10 mouse cellular contexts compared by ENCODE assay signal in genomic region chr17:28033046-28033580, GRCm38 (mm10). TPM values are rescaled to one million over a fixed set of nuclear protein-coding genes. Genes with fewer than 3 reads are reported as not detected.
DNase-seq lines count a peak whose midpoint lies in the region; ATAC-seq and TF ChIP-seq lines count a peak whose summit lies in the region.
"Had no signal": no experiment of that assay in that cellular context is flagged by ENCODE, and none has a peak within 500 bp of the region (broad histone marks: within the 10 kb centered on the region; RNA-seq: fewer than 3 reads in every experiment).

No protein-coding gene starts in this region.

- 42% methylated on average over 3 of the region's 3 CpGs for WGBS in heart, embryonic 13.5 days
- 14% methylated on average over 3 of the region's 3 CpGs for WGBS in forebrain, embryonic 16.5 days
- WGBS in midbrain, embryonic 13.5 days, result 2% methylated on average over 3 of the region's 3 CpGs
- 63% methylated on average over 3 of the region's 3 CpGs for WGBS in kidney, embryonic 15.5 days

- TF ChIP-seq POLR2A in brain, embryonic 14.5 days (IDR thresholded peaks at IDR 0.05; ENCODE audit: borderline replicate concordance, extremely low read depth, insufficient read depth, insufficient read length, poor library complexity, severe bottlenecking), result no peak

- peak overlapping the region; percentile 57 for H3K9ac ChIP-seq in heart, embryonic 13.5 days
- H3K9ac ChIP-seq in forebrain, embryonic 16.5 days (replicated peaks; ENCODE audit: low read depth, low read length), result no peak overlapping the region; the same call in 1 of the 2 replicates
- H3K9ac ChIP-seq in midbrain, embryonic 13.5 days (replicated peaks), result peak overlapping the region; percentile 55
- H3K9ac ChIP-seq in kidney, embryonic 15.5 days, result no peak overlapping the region

- peak overlapping the region; percentile 39; the same call in 1 of the 2 replicates for H3K27ac ChIP-seq in heart, embryonic 13.5 days (replicated peaks)
- H3K27ac ChIP-seq in forebrain, embryonic 16.5 days (ENCODE audit: low read length), result peak overlapping the region; percentile 68
- peak overlapping the region; percentile 81 for H3K27ac ChIP-seq in midbrain, embryonic 13.5 days
- H3K27ac ChIP-seq in kidney, embryonic 15.5 days, result no peak overlapping the region

- ATAC-seq in heart, embryonic 13.5 days (ENCODE audit: extremely low read depth, insufficient number of reproducible peaks, low FRiP score, low TSS enrichment), result no peak
- no peak for ATAC-seq in forebrain, embryonic 16.5 days
- no peak for ATAC-seq in midbrain, embryonic 13.5 days
- no peak for ATAC-seq in erythroid progenitor cell, adult 5-6 weeks (replicated peaks; ENCODE audit: low FRiP score, poor library complexity, severe bottlenecking)
- ATAC-seq in kidney, embryonic 15.5 days (replicated peaks; ENCODE audit: low FRiP score), result no peak

- H3K4me3 ChIP-seq in heart, embryonic 13.5 days, result no peak overlapping the region
- H3K4me3 ChIP-seq in forebrain, embryonic 16.5 days (replicated peaks; ENCODE audit: low read length), result no peak overlapping the region
- no peak overlapping the region for H3K4me3 ChIP-seq in midbrain, embryonic 13.5 days (replicated peaks)
- H3K4me3 ChIP-seq in kidney, embryonic 15.5 days (replicated peaks), result no peak overlapping the region

- peaks cover 5% of the 10 kb centered on the region; the same call in 1 of the 2 replicates for H3K36me3 ChIP-seq in heart, embryonic 13.5 days
- no peaks in the 10 kb centered on the region for H3K36me3 ChIP-seq in forebrain, embryonic 16.5 days (ENCODE audit: control insufficient read depth, insufficient read depth)
- no peaks in the 10 kb centered on the region for H3K36me3 ChIP-seq in midbrain, embryonic 13.5 days
- H3K36me3 ChIP-seq in kidney, embryonic 15.5 days, result 0 out of 2 replicates have a peak, but pooled peaks cover 5% of the 10 kb centered on the region

- peaks cover 85% of the 10 kb centered on the region for H3K4me1 ChIP-seq in heart, embryonic 13.5 days
- H3K4me1 ChIP-seq in forebrain, embryonic 16.5 days (replicated peaks; ENCODE audit: control insufficient read depth, insufficient read depth, low read length), result peaks cover 38% of the 10 kb centered on the region
- H3K4me1 ChIP-seq in midbrain, embryonic 13.5 days (replicated peaks), result peaks cover 52% of the 10 kb centered on the region
- peaks cover 42% of the 10 kb centered on the region for H3K4me1 ChIP-seq in kidney, embryonic 15.5 days

- no peaks in the 10 kb centered on the region for H3K9me3 ChIP-seq in heart, embryonic 13.5 days
- H3K9me3 ChIP-seq in forebrain, embryonic 16.5 days (ENCODE audit: control insufficient read depth, low read length), result no peaks in the 10 kb centered on the region
- no peaks in the 10 kb centered on the region for H3K9me3 ChIP-seq in midbrain, embryonic 13.5 days
- no peaks in the 10 kb centered on the region for H3K9me3 ChIP-seq in kidney, embryonic 15.5 days (replicated peaks)
- H3K9me3 ChIP-seq: G1E had no signal

- no peak for DNase-seq in heart, adult 18-20 months
- peak; percentile 59 for DNase-seq in brain, embryonic 14.5 days (ENCODE audit: low read depth)
- no peak for DNase-seq in cerebellum, adult 9-11 months

- H3K27me3 ChIP-seq in heart, embryonic 13.5 days (replicated peaks), result no peaks in the 10 kb centered on the region
- H3K27me3 ChIP-seq in forebrain, embryonic 16.5 days (replicated peaks; ENCODE audit: control insufficient read depth, insufficient read depth, low read length), result no peaks in the 10 kb centered on the region
- no peaks in the 10 kb centered on the region for H3K27me3 ChIP-seq in midbrain, embryonic 13.5 days
- no peaks in the 10 kb centered on the region for H3K27me3 ChIP-seq in kidney, embryonic 15.5 days

- no peak overlapping the region for H3K4me2 ChIP-seq in heart, embryonic 13.5 days
- no peak overlapping the region for H3K4me2 ChIP-seq in forebrain, embryonic 16.5 days (ENCODE audit: low read length)
- no peak overlapping the region for H3K4me2 ChIP-seq in midbrain, embryonic 13.5 days (replicated peaks)
- no peak overlapping the region for H3K4me2 ChIP-seq in kidney, embryonic 15.5 days
- H3K4me2 ChIP-seq: liver, embryonic 11.5 days had no signal

- TF ChIP-seq CTCF in brain, embryonic 14.5 days (IDR thresholded peaks at IDR 0.05; ENCODE audit: borderline replicate concordance, extremely low read depth, insufficient read depth, insufficient read length), result no peak

RNA-seq across cellular contexts. Expression of gene Tcp11, which starts 47.3 kb away (rescaled TPM):
- polyA plus RNA-seq in heart, embryonic 13.5 days (2015; fragmentation: Nextera tagmentation; extraction: Ambion mirVana), result 0.49 and 0.55 TPM in 2 replicates
- total RNA-seq in heart, adult 18-20 months (2021), result under 1 TPM in 1 of 2 experiments, not detected in 1; 0.33 TPM
- polyA plus RNA-seq in brain, embryonic 14.5 days (2012; rRNA removed), result 2.4 and 2.8 TPM in 2 replicates
- 1.7 and 1.8 TPM in 2 replicates for polyA plus RNA-seq in forebrain, embryonic 16.5 days (2015; fragmentation: Nextera tagmentation; extraction: Ambion mirVana)
- 1.6 and 2.0 TPM in 2 replicates for polyA plus RNA-seq in midbrain, embryonic 13.5 days (2015; fragmentation: Nextera tagmentation; extraction: Ambion mirVana)
- not detected in 2 replicates for total RNA-seq in erythroid progenitor cell, adult 5-6 weeks (2015; ENCODE audit: low replicate concordance)
- total RNA-seq in erythroid progenitor cell, adult 5-6 weeks (2017; ENCODE audit: low replicate concordance), result not detected in 2 replicates
- 5.8 and 6.1 TPM in 2 replicates for polyA plus RNA-seq in kidney, embryonic 15.5 days (2015; fragmentation: Nextera tagmentation; extraction: Ambion mirVana)
- total RNA-seq: G1E had no signal
- polyA plus RNA-seq: G1E had no signal

Comparison
In these comparisons a context has a peak if more than half of its experiments do, and no peak if none do; other contexts are left out.
1. H3K9ac ChIP-seq: peak in heart, embryonic 13.5 days (single experiment) and midbrain, embryonic 13.5 days (single experiment); none in forebrain, embryonic 16.5 days (single experiment) and kidney, embryonic 15.5 days (single experiment).